Mouse (Mus musculus) kidney, adult 2 months (tissue): ENCODE measurements around the gene Prr9.
A peak's percentile ranks its signal among the peaks of the same experiment; 100 is the strongest.

Experiments
- CTCF ChIP-seq: fragments of 200-500 bp; conservative IDR thresholded peaks from 2 replicates; pipeline ENCODE4 v1.5.1; 2011; ENCODE audit warnings: low read depth, mild to moderate bottlenecking, control low read depth, low read length, moderate library complexity, mixed read lengths; ENCODE audit not compliant: insufficient read depth, insufficient read length
- POLR2A ChIP-seq: fragments of 200-500 bp; IDR thresholded peaks from one replicate; pipeline ENCODE4 v1.6.1; 2011; ENCODE audit warnings: low read depth, low read length, control low read depth

DNA sequence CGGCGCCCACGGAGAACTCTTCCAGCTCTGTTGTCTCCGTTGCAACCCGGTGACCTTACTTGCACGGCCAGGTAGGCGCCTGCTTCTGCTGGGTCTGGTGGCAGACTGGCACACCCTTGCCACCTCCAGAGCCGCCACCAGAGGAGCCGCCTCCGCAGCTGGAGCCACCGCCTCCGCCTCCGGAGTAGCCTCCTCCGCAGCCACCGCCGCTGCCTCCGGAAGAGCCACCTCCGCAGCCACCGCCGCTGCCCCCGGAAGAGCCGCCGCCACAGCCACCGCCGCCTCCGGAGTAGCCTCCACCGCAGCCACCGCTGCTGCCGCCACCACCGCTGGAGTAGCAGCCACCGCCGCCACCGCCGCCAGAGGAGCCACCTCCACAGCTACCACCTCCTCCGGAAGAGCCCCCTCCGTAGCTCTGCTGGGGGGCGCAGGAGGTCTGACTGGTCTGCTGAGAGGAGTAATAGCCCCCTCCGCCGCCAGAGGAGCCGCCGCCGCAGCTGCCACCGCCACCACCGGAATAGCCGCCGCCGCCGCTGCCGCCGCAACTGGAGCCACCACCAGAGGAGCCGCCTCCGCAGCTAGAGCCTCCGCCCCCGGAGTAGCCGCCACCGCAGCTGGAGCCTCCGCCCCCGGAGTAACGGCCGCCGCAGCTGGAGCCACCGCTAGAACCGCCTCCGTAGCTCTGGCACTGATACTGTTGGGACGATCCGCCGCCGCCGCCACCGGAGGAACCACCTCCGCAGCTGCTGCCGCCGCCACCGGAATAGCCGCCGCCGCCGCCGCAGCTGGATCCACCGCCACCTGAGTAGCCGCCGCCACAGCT is 43.1 kb downstream of the Prr9 start:
- TF ChIP-seq POLR2A (no peak), CTCF (0 out of 2 replicates have a peak, but pooled peaks have one; percentile 8)
